Mouse (Mus musculus) brain, embryonic 18.5 days (tissue): ENCODE data around the gene Prss50.
"Not testable (repeated sequence)": the region's sequence is repeated elsewhere in the genome, so short reads cannot be mapped to it uniquely, and the experiment has no call there.

ENCODE experiments used
- DNase-seq: peaks from one replicate; pipeline ENCODE4 v3.0.0-alpha.2; 2012; ENCODE audit warnings: low read depth, low spot score

Gene Prss50

GRCm38 (mm10) chr9:110857781-110858472 is at the start of gene Prss50:
Gene Prss50, plus strand, starts transcription at chr9:110857967.
- no peak for DNase-seq

DNA sequence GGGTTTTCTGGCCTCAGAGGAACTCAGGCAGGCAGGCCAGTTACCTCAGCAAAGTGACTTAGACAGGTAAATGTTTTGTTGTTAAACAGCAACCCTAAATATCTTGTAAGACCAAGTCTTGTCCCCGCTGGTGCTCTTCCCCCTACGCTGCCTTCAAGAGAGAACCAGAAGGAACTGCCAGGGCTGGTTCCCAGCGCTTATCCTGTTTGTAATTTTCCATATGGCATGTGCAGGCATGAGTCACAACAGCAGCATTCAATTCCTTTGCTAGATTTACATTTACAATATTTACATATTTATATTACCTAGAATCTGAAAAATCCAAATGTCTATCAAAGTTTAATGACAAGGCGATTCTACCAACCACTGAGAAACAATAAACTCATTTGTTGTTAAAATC is 47.7 kb upstream of the Prss50 start:
- DNase-seq, result no peak

DNA sequence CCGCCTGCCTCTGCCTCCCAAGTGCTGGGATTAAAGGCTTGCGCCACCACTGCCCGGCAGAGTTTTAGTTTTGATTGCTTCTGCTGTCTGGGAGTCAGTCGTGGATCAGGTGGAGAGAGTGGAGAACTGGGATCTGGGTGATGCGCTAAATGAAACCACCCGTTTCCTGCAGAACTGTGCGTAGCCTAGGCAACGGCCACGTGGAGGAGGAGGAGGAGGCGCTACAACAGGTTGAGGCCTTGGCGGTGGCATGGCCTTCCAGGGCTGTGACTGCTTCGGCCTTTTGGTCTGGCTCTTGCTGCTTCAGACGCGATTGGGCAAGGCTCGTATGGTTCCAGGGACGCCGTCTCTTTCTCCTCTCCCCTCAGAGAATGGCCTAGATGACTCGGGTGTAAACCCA is 44.0 kb upstream of the Prss50 start, which contains the start of gene Prss44:
Gene Prss44 (plus strand): TSS at position 206 of the 400 bp plus-strand sequence.
- no peak for DNase-seq

- DNase-seq, result not testable (repeated sequence)
Measured at GRCm38 (mm10) chr9:110820546-110820945, 37.2 kb upstream of the Prss50 start.

GRCm38 (mm10) chr9:110821436-110821835 is 36.3 kb upstream of the Prss50 start:
- DNase-seq, result no peak

DNA sequence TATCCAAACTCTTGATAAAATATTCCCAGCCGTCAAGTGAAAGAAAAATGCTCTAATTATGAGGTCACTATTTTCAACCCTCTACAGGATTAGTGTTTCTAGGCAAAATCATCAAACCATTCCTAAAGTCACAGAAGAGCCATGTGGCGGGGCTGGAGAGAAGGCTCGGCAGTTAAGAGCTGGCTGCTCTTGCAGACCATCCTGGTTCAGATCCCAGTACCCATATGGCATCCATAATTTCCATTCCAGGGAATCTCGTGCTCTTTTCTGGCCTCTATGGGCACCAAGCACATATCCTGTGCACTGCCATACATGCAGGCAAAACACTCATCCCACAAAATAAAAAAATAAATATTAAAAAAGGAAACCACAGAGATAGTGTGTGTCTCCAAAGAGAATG is 32.3 kb upstream of the Prss50 start:
- DNase-seq, result no peak

DNA sequence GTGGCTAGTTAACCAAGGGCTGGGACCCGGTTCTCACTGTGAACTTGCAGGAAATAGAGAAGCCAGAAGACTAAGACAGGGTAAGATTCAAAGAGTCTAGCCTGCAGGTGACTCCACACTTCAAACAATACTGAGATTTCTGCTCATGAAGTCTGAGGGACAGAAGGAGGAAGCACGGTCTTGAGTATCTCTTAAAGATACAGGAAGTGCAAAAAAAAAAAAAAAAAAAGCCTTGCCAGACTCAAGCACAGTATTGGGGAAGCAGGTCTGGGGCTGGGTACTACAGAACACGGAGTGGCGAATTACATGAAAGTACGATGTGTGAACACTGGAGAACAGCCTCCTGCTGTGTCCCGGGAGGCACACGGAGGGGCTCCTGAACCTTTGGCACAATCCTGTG is 31.9 kb upstream of the Prss50 start:
- DNase-seq, result no peak

DNA sequence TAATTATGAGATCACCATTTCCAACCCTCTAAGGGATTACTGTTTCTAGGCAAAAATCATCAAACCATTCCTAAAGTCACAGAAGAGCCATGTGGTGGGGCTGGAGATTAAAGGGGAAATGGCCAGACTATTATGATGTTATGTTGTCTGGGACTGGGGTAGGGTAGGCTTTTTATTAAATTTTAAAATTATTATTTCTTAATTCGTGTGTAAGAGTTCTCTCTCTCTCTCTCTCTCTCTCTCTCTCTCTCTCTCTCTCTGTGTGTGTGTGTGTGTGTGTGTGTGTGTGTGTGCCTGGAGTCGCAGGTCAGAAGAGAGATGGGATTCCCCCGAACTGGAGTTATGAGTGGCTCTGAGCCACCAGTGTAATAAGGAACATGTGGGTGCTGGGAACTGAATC is 31.4 kb upstream of the Prss50 start, which contains the start of gene Prss43:
Gene Prss43 (plus strand): TSS at position 301 of the 400 bp plus-strand sequence.
- DNase-seq, result no peak

GRCm38 (mm10) chr9:110833021-110833420 is 24.7 kb upstream of the Prss50 start:
- no peak for DNase-seq

- DNase-seq, result no peak
Measured at GRCm38 (mm10) chr9:110834411-110834810, 23.4 kb upstream of the Prss50 start, which contains the start of gene Prss45. Gene Prss45, plus strand, starts transcription at chr9:110834588.

GRCm38 (mm10) chr9:110834961-110835360 is 22.8 kb upstream of the Prss50 start:
- DNase-seq, result no peak

- no peak for DNase-seq
Measured at GRCm38 (mm10) chr9:110836112-110836511, 21.7 kb upstream of the Prss50 start.

GRCm38 (mm10) chr9:110840905-110841304 is 16.9 kb upstream of the Prss50 start:
- DNase-seq, result no peak

DNA sequence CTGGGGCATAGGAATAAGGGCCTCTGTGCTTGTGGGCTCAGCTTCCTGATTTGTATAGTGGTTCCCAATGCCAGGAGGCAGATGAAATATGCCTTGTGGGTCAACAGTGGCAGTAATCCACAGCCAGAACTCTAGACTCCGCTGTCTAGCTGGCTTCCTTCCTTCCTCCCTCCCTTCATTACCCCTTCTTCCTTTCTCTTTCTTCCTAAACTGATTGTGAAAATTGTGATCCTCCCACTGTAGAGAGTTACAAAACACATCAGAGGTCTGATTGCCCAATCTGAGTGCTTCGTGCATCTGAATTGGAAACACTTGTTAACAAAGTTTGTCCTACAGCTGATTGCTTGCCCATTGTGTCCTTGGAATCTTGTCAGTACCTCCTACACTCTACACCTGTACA is 16.3 kb upstream of the Prss50 start:
- DNase-seq, result no peak

DNA sequence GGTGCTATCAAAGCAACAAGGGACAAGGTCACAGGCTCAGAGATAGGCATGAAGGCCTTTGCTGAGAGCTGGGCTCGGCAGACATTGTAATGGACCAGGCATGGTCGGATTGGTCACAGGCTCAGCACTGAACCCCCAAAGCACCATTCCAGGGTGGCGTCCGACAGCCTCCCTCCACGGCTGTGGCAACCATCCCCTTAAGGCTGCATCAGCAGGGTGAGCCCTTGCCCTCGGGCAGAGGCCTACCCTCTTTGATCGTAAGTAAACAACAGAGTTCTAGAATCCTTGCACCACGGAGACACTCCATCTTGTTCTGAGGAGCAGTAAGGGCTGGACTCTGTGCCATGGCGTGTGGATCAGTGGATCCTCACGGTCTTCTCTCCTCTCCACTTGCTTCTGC is 13.6 kb upstream of the Prss50 start, which contains the start of gene Prss46:
Gene Prss46 (plus strand): TSS at position 301 of the 400 bp plus-strand sequence.
- DNase-seq, result no peak

GRCm38 (mm10) chr9:110849162-110849561 is 8.6 kb upstream of the Prss50 start:
- no peak for DNase-seq

GRCm38 (mm10) chr9:110855903-110856302 is 1.9 kb upstream of the Prss50 start:
- DNase-seq, result no peak

DNA sequence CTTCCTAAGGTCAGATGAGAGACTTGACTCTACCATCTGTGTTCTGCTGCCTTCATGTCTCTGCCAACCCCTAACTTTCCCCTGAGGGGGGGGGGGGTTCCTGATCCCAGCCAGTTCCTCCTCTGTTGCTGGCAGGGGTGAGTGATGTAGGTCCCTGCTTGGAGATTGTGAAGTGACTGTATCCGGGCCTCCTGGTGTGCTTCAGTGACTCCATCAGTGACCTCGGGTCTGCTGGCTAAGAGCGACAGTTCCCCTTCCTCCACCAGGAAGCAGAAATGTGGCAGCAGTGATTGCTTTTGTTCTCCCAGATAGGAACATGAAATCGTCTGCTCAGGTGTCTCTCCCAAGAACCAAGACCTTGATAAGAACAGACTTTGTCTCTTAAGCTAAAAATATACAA is 847 bp upstream of the Prss50 start:
- DNase-seq, result no peak

DNA sequence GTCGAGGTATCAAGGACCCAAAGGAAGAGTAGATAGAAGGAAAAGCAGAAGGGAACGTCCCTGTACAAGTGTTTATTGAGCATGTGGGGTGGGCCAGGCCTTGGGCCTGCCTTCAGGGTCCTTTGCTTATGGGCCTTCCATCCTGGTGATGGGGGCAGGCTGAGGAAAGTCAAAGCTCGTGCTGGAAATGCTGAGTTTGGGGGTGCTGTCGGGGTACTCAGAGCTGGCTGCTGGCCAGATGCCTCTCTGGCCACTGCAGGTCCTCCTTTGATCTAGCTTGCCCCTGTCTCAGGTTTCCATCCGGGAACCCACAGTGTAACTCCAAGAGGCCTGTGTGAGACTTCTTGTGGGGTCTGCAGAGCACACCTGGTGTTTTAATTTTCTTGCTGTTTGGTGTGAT is 756 bp downstream of the Prss50 start:
- DNase-seq, result no peak

DNA sequence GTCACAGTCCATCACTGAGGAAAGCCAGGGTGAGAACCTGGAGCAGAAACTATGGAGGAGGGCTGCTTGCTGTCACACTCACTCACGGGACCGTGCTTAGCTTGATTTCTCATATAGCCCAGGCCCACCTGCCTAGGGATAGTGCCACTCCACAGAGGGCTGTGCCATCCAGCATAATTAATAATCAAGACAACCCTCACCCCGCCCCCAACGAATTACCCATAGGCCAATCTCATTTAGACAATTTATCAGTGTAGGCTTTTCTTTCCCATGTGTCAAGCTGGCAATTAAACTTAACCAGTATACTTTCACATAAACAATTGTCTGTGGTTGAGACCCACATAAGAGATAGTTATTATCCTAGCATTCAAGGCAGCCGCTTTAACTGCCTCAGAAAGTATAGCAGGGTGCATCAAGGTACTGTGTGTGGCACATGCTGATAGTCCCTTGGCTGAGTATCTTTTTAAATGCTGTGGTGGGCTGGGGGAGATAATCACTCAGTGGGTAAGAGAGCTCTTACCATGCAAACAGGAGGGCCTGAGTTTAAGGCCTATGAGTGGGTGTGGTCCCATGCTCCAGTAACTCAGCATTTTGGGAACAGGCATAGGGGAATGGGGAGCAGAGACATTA is 1.3 kb downstream of the Prss50 start:
- no peak for DNase-seq

DNA sequence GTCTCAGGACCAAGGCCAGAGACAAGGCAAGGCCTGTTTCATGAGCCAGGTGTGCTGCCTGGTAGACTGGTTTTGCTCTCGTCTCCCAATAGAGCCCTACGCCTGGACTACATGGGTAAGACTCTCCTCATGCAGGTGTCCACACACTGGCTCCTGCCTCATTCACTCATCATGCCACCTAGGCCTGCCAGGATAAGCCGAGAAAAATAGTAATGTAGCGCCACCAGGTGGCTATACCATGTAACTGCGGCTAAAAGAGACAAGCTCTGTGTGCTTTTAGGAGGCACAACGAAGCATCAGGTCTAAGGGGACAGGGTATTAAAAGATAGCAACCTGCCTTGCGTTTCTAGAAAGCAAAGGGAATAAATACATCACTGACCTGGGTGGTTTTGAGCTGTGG is 13.3 kb downstream of the Prss50 start:
- no peak for DNase-seq

GRCm38 (mm10) chr9:110873681-110874659 is 16.2 kb downstream of the Prss50 start:
- DNase-seq, result peak; percentile 56
